ENCODE assay signal across 9 mouse cellular contexts in the genomic region with DNA sequence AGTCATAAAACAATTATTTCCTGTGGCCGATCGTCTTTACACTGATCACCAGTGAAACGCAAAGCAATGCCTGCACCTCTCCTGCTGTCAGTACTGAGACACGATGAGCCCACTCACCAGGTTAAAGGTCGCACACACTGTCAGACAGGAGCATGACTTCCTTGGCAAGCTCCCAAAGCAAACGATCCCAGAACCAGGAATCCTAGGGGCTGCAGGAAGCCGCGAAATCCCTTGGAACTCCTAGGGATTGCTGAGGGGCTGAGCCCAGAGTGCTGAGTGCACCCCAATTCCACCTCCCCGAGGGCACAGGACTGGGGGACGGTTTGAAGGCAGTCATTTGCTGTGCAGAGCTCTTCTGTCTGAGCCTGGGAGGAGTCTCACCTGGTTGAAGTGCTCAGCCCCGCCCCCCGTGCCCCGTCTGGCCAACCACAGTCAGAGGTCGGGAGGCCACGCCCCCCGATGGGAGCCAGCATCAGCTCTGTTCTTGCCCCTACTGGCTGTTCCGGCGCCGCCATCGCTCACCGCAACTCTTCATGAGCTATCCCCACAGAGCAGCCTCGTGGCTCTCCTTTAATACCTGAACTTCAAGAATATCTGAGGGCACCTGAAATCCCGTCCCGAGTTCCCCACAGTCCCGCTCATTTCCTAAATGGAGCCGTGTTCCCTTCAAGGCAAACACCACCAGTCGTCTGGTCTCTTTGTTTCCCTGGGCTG. TPM values are rescaled to one million over a fixed set of nuclear protein-coding genes. Genes with fewer than 3 reads are reported as not detected.
DNase-seq lines count a peak whose midpoint lies in the region; ATAC-seq lines count a peak whose summit lies in the region.
"Had no signal": no experiment of that assay in that cellular context is flagged by ENCODE, and none has a peak within 500 bp of the region (broad histone marks: within the 10 kb centered on the region; RNA-seq: fewer than 3 reads in every experiment).

No protein-coding gene starts in this region.

- H3K9ac ChIP-seq in heart, embryonic 16.5 days (ENCODE audit: low read length) = peak overlapping the region; percentile 51

- WGBS in heart, embryonic 16.5 days = 7% methylated on average over 27 of the region's 27 CpGs

- 0 out of 2 replicates have a peak, but pooled peaks cover 3% of the 10 kb centered on the region for H3K36me3 ChIP-seq in heart, embryonic 16.5 days (ENCODE audit: control insufficient read depth, insufficient read depth)

- H3K4me1 ChIP-seq in heart, embryonic 16.5 days (ENCODE audit: control insufficient read depth, insufficient read depth, low read length) = peaks cover 3% of the 10 kb centered on the region; the same call in 1 of the 2 replicates

- H3K9me3 ChIP-seq in heart, embryonic 16.5 days (replicated peaks; ENCODE audit: control insufficient read depth, low read length) = peaks cover 4% of the 10 kb centered on the region; the same call in 1 of the 2 replicates

- H3K27ac ChIP-seq in heart, embryonic 16.5 days (ENCODE audit: low read length) = no peak overlapping the region

- peak overlapping the region; percentile 49 for H3K4me3 ChIP-seq in heart, embryonic 16.5 days (ENCODE audit: low read length)

- peak; percentile 87 for ATAC-seq in CD4-positive, CD25-positive, alpha-beta regulatory T cell, adult 4 months
- peak; percentile 78 for ATAC-seq in heart, embryonic 16.5 days (replicated peaks; ENCODE audit: extremely low read depth, insufficient read depth, low FRiP score)
- peak; percentile 89 for ATAC-seq in megakaryocyte progenitor cell, adult 5-6 weeks (replicated peaks; ENCODE audit: poor library complexity)

- H3K27me3 ChIP-seq in heart, embryonic 16.5 days (ENCODE audit: control insufficient read depth, insufficient read depth, low read length) = no peaks in the 10 kb centered on the region

- H3K4me2 ChIP-seq in heart, embryonic 16.5 days (ENCODE audit: low read depth, low read length) = peak overlapping the region; percentile 80

- DNase-seq in ZHBTc4 (ENCODE audit: low read depth, low spot score) = peak; percentile 99
- peak; percentile 96 for DNase-seq in embryo, embryonic 10.5 days (ENCODE audit: low spot score)
- peak; percentile 88 to 95 for DNase-seq in kidney, postnatal 36 days
- peak; percentile 68 to 80 for DNase-seq in spleen, postnatal 14 days (ENCODE audit: low spot score in 2 of 2)
- no peak for DNase-seq in layer of hippocampus, postnatal 36 days

RNA-seq across cellular contexts. Expression of gene 1500011B03Rik, which starts 2.9 kb away (rescaled TPM):
- polyA plus RNA-seq in CD4-positive, CD25-positive, alpha-beta regulatory T cell, adult 4 months (2017; shearing (Covaris generic)) = 10 to 100 TPM; 51.9 to 57.3 TPM
- 41.8 and 48.5 TPM in 2 replicates for polyA plus RNA-seq in heart, embryonic 16.5 days (2015; fragmentation: Nextera tagmentation; extraction: Ambion mirVana)
- total RNA-seq in megakaryocyte progenitor cell, adult 5-6 weeks (2015) = 61.6 and 65.6 TPM in 2 replicates
- total RNA-seq in megakaryocyte progenitor cell, adult 5-6 weeks (2017) = 35.0 and 36.2 TPM in 2 replicates
- 100 to 1,000 TPM; 156 to 157 TPM for total RNA-seq in layer of hippocampus, postnatal 36 days (2021)

RNA-seq across cellular contexts. Expression of gene 4930519G04Rik, which starts 27.3 kb away (rescaled TPM):
- not detected for polyA plus RNA-seq in CD4-positive, CD25-positive, alpha-beta regulatory T cell, adult 4 months (2017; shearing (Covaris generic))
- not detected in 2 replicates for polyA plus RNA-seq in heart, embryonic 16.5 days (2015; fragmentation: Nextera tagmentation; extraction: Ambion mirVana)
- 0.07 and 0.17 TPM in 2 replicates for total RNA-seq in megakaryocyte progenitor cell, adult 5-6 weeks (2015)
- total RNA-seq in megakaryocyte progenitor cell, adult 5-6 weeks (2017) = 0.08 TPM in 1 of 2 replicates, not detected in the other
- total RNA-seq in layer of hippocampus, postnatal 36 days (2021) = not detected
- total RNA-seq: heart, postnatal 36 days had no signal

RNA-seq across cellular contexts. Expression of gene Gm9936, which starts 32.3 kb away (rescaled TPM):
- not detected for polyA plus RNA-seq in CD4-positive, CD25-positive, alpha-beta regulatory T cell, adult 4 months (2017; shearing (Covaris generic))
- polyA plus RNA-seq in heart, embryonic 16.5 days (2015; fragmentation: Nextera tagmentation; extraction: Ambion mirVana) = not detected in 2 replicates
- total RNA-seq in megakaryocyte progenitor cell, adult 5-6 weeks (2015) = not detected in 2 replicates
- not detected in 2 replicates for total RNA-seq in megakaryocyte progenitor cell, adult 5-6 weeks (2017)
- under 1 TPM; 0.72 to 0.76 TPM for total RNA-seq in layer of hippocampus, postnatal 36 days (2021)
- total RNA-seq: heart, postnatal 36 days had no signal

RNA-seq across cellular contexts. Expression of gene Git2, which starts 50.8 kb away (rescaled TPM):
- 100 to 1,000 TPM; 147 to 207 TPM for polyA plus RNA-seq in CD4-positive, CD25-positive, alpha-beta regulatory T cell, adult 4 months (2017; shearing (Covaris generic))
- polyA plus RNA-seq in heart, embryonic 16.5 days (2015; fragmentation: Nextera tagmentation; extraction: Ambion mirVana) = 38.6 and 46.6 TPM in 2 replicates
- total RNA-seq in megakaryocyte progenitor cell, adult 5-6 weeks (2015) = 84.7 and 88.9 TPM in 2 replicates
- 73.6 and 81.1 TPM in 2 replicates for total RNA-seq in megakaryocyte progenitor cell, adult 5-6 weeks (2017)
- total RNA-seq in layer of hippocampus, postnatal 36 days (2021) = 10 to 100 TPM; 42.4 to 45.4 TPM

RNA-seq across cellular contexts. Expression of gene Ankrd13a, which starts 51.7 kb away (rescaled TPM):
- polyA plus RNA-seq in CD4-positive, CD25-positive, alpha-beta regulatory T cell, adult 4 months (2017; shearing (Covaris generic)) = 10 to 100 TPM; 13.9 to 23.3 TPM
- 28.4 and 33.7 TPM in 2 replicates for polyA plus RNA-seq in heart, embryonic 16.5 days (2015; fragmentation: Nextera tagmentation; extraction: Ambion mirVana)
- total RNA-seq in megakaryocyte progenitor cell, adult 5-6 weeks (2015) = 264 and 290 TPM in 2 replicates
- total RNA-seq in megakaryocyte progenitor cell, adult 5-6 weeks (2017) = 298 and 323 TPM in 2 replicates
- 10 to 100 TPM; 37.2 to 47.9 TPM for total RNA-seq in layer of hippocampus, postnatal 36 days (2021)

Comparison
In these comparisons a context has a peak if more than half of its experiments do, and no peak if none do; other contexts are left out.
1. DNase-seq: peak in ZHBTc4 (single experiment), embryo, embryonic 10.5 days (single experiment), kidney, postnatal 36 days (2 of 2) and spleen, postnatal 14 days (2 of 2); none in layer of hippocampus, postnatal 36 days (0 of 2).
2. Peak in every context shown above with its lines, with median percentiles within 50 percentile points of each other: ATAC-seq.